Comparison of ENCODE assay signal across 8 mouse cellular contexts in the genomic region with DNA sequence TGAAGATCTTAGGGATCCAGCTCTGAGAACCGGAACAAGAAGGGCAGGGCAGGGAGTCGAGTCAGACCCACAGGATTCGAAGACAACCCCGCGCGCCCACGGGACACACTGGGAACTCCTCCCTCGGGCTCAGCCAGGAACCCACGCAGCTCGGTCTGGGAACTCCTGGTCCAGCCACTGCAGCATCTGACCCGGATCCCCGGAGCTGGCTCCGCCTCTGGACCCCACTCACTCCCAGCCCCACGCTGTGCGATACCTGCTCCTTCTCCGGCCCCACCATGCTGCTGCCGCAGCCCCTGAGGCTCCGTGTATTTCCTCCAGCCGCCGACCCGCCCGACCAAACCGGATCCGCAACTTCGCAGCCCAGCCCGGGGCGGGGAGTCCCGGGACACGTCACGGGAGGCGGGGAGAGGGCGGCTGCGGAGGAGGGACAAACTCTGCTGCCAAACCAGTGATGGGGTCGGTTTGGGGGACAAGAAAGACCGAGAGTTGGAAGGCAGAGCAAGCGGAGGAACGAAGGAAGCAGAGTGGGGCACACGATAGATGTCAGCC. TPM values are rescaled to one million over a fixed set of nuclear protein-coding genes. Genes with fewer than 3 reads are reported as not detected.
A peak's percentile ranks its signal among the peaks of the same experiment; 100 is the strongest.
DNase-seq lines count a peak whose midpoint lies in the region; ATAC-seq and TF ChIP-seq lines count a peak whose summit lies in the region.

A gene (minus strand): TSS at position 350 of the 552 bp plus-strand sequence.

- no peak for TF ChIP-seq CTCF in E14TG2a.4 (conservative IDR thresholded peaks at IDR 0.05; ENCODE audit: low read length)
- TF ChIP-seq CTCF in lung, embryonic 14.5 days (IDR thresholded peaks at IDR 0.05; ENCODE audit: low read depth) = no peak

- peak; percentile 51; the same call in 1 of the 2 replicates for ATAC-seq in cerebellum, adult (ENCODE audit: insufficient number of reproducible peaks, low FRiP score, low TSS enrichment)
- peak; percentile 71 for ATAC-seq in forebrain, embryonic 15.5 days (replicated peaks)
- peak; percentile 82 for ATAC-seq in lung, embryonic 14.5 days (ENCODE audit: insufficient read depth)
- ATAC-seq in neutrophil, adult 5-6 weeks (ENCODE audit: extremely low read depth, insufficient number of reproducible peaks, low FRiP score, poor library complexity, severe bottlenecking) = peak; percentile 39

- H3K36me3 ChIP-seq in E14TG2a.4 (ENCODE audit: insufficient read depth, low read length) = peaks cover 20% of the 10 kb centered on the region
- no peaks in the 10 kb centered on the region for H3K36me3 ChIP-seq in forebrain, embryonic 15.5 days
- no peaks in the 10 kb centered on the region for H3K36me3 ChIP-seq in lung, embryonic 14.5 days (ENCODE audit: insufficient read depth)

- H3K9me3 ChIP-seq in E14TG2a.4 (ENCODE audit: low read length) = no peaks in the 10 kb centered on the region
- no peaks in the 10 kb centered on the region for H3K9me3 ChIP-seq in forebrain, embryonic 15.5 days
- no peaks in the 10 kb centered on the region for H3K9me3 ChIP-seq in lung, embryonic 14.5 days (ENCODE audit: low read depth, low read length)

- WGBS in forebrain, embryonic 15.5 days = under 1% methylated on average over 38 of the region's 38 CpGs
- WGBS in lung, embryonic 14.5 days = under 1% methylated on average over 38 of the region's 38 CpGs

- H3K4me3 ChIP-seq in E14TG2a.4 (replicated peaks; ENCODE audit: low read length) = peak within 1 kb of the TSS; percentile 90
- H3K4me3 ChIP-seq in forebrain, embryonic 15.5 days = peak within 1 kb of the TSS; percentile 69
- H3K4me3 ChIP-seq in lung, embryonic 14.5 days (ENCODE audit: low read depth, low read length) = peak within 1 kb of the TSS; percentile 70

- intact Hi-C loops in heart, postnatal 10 days (cut with DNase I) = no loop called here

- peak within 1 kb of the TSS; percentile 97 for H3K4me2 ChIP-seq in forebrain, embryonic 15.5 days (replicated peaks)
- peak within 1 kb of the TSS; percentile 93 for H3K4me2 ChIP-seq in lung, embryonic 14.5 days

- H3K4me1 ChIP-seq in E14TG2a.4 (replicated peaks; ENCODE audit: low read depth, low read length) = peaks cover 61% of the 10 kb centered on the region
- peaks cover 17% of the 10 kb centered on the region for H3K4me1 ChIP-seq in forebrain, embryonic 15.5 days
- H3K4me1 ChIP-seq in lung, embryonic 14.5 days (ENCODE audit: insufficient read depth) = peaks cover 18% of the 10 kb centered on the region

- DNase-seq in heart, postnatal 10 days = peak; percentile 93 to 95
- peak; percentile 93 to 94 for DNase-seq in kidney, postnatal 4 days
- peak; percentile 95 for DNase-seq in lung, embryonic 14.5 days
- DNase-seq in thymus, postnatal 0 days (ENCODE audit: low spot score) = peak; percentile 84

- H3K27me3 ChIP-seq in E14TG2a.4 (ENCODE audit: insufficient read depth, low read length) = peaks cover 3% of the 10 kb centered on the region; the same call in 1 of the 2 replicates
- peaks cover 6% of the 10 kb centered on the region; the same call in 1 of the 2 replicates for H3K27me3 ChIP-seq in forebrain, embryonic 15.5 days
- H3K27me3 ChIP-seq in lung, embryonic 14.5 days (ENCODE audit: insufficient read depth, low read length) = no peaks in the 10 kb centered on the region

- H3K27ac ChIP-seq in forebrain, embryonic 15.5 days (replicated peaks) = 0 out of 2 replicates have a peak within 1 kb of the TSS, but pooled peaks have one; percentile 24
- peak within 1 kb of the TSS; percentile 93 for H3K27ac ChIP-seq in lung, embryonic 14.5 days (ENCODE audit: low read depth)

- H3K9ac ChIP-seq in forebrain, embryonic 15.5 days (replicated peaks) = peak within 1 kb of the TSS; percentile 62
- H3K9ac ChIP-seq in lung, embryonic 14.5 days = peak within 1 kb of the TSS; percentile 70

RNA-seq across cellular contexts. Expression of the gene that starts here (rescaled TPM):
- 9.3 and 11.0 TPM in 2 replicates for polyA plus RNA-seq in forebrain, embryonic 15.5 days (2015; fragmentation: Nextera tagmentation; extraction: Ambion mirVana)
- total RNA-seq in heart, postnatal 10 days (2021) = 10 to 100 TPM; 21.0 to 26.1 TPM
- 11.4 and 15.7 TPM in 2 replicates for polyA plus RNA-seq in lung, embryonic 14.5 days (2014; fragmentation: Nextera tagmentation; extraction: Ambion mirVana)
- 2.6 and 5.2 TPM in 2 replicates for total RNA-seq in neutrophil, adult 5-6 weeks (2017)
- polyA plus RNA-seq in thymus, postnatal 0 days (2015; fragmentation: Nextera tagmentation; extraction: Ambion mirVana) = 4.9 and 5.2 TPM in 2 replicates

Comparison
In these comparisons a context has a peak if more than half of its experiments do, and no peak if none do; other contexts are left out.
1. Peak in every context shown above with its lines: DNase-seq, ATAC-seq, H3K4me3 ChIP-seq and H3K27ac ChIP-seq.